Mouse (Mus musculus) heart, postnatal 10 days (tissue): Measurements from ENCODE around the gene Odf2l. TPM values are rescaled to one million over a fixed set of nuclear protein-coding genes. Genes with fewer than 3 reads are reported as not detected.
A peak's percentile ranks its signal among the peaks of the same experiment; 100 is the strongest.

Experiments
- DNase-seq, 2 experiments: peaks; one replicate each; pipeline ENCODE4 v3.0.0; 2021
- intact Hi-C: fragments of 180-260 bp; cut with DNase I; formaldehyde crosslinking; loops from one replicate; pipeline ENCODE4 v1.15.1; 2025
- total RNA-seq, 2 experiments: library from RNA; stranded (reverse); gene quantifications; 2 replicates each; pipeline ENCODE4 v1.2.3; 2021

Gene Odf2l
- total RNA-seq, 2 experiments from 2014 or later = 15.2 to 16.7 TPM

DNA sequence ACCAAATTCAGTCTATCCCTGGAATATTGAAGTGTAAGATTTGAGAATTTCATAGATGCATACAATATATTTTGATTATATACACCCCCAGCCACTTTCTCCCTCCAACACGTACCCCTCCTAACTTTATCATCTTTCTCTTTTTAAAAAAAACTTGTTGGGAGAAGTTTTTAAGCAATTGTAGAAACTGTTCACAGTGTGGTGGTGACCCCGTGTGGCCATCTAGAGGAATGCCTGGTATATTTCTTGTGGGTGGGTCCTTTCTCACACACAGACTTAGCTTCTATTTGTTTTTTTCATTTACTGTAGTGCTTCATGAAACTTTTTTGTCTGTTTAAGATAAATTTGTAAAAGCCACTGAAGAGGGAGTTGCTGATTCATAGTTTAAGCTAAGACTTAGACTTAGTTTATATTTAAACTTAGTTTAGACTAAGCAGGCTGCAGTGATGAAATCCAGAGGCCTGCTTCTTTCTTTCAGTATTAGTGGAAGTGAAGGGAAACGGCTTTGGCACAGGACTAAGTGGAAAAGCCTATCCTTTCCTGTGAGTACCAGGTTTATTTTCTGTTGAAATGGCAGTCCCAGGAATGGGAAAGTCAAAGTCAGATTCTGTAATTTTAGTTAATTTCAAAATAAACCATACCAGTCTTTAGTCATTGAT, 13.0 kb downstream of the Odf2l start:
- DNase-seq = peak; percentile 43 to 76
- intact Hi-C loops = loop anchor here (5.0 to 10.0 kb wide), 2 partner anchors 104 to 307 kb away; no protein-coding TSS in a partner anchor

DNA sequence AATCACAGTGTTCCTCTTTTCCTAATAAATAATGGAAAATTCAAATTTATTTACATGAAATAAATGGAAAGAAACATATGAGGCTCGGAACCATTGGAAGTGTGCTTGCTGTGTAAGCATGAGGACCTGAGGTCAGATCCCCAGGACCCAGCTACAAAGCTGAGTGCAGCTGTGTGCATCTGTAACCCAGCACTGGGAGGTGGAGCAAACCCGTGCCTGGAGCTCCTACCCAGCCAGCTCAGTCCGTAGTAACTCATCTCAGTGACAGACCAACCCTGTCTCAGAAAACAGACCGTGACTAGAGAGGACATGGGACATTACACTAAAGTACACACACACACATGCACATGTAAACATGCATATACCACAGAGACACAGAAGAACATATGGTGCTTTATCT, 21.8 kb downstream of the Odf2l start:
- intact Hi-C loops = no loop called here
- DNase-seq = no peak

DNA sequence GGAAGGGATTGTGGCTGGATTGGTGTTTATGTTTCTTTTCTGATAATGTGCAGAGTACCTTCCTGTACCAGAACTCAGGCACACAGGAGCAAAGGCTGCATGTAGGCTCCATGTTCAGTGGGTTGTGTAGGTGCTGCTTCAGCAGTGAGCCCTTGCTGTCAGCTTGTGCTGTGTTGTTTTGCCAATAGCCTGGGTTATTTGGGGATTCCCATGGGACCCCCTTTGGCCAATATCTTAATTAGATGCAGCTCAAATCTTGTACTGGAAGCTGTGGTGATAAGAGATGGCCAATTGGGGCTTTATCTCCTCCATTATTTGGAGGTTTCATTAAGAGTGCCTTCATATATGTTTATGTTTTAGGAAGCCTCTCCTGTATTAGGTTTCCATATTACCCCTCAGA, 24.5 kb downstream of the Odf2l start:
- intact Hi-C loops = no loop called here
- no peak for DNase-seq

DNA sequence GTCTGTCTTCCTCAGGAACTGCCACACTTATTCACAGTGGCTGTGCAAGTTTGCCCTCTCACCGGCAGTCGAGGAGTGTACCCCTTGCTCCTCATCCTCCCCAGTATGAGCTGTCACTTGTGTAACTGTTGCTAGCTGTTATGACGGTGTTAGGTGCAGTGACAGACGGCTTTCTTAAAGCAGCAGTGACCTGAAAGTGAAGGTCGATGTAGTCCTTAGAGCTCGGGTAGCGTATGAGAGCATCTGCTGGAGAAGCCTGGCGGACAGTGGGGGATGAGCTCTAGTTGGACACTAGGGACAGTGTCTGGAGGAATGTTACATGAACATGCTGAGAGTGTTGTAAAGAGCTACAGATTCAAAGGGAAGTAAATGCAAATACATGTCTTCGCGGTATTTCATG, 25.5 kb downstream of the Odf2l start:
- DNase-seq = no peak
- intact Hi-C loops = no loop called here

DNA sequence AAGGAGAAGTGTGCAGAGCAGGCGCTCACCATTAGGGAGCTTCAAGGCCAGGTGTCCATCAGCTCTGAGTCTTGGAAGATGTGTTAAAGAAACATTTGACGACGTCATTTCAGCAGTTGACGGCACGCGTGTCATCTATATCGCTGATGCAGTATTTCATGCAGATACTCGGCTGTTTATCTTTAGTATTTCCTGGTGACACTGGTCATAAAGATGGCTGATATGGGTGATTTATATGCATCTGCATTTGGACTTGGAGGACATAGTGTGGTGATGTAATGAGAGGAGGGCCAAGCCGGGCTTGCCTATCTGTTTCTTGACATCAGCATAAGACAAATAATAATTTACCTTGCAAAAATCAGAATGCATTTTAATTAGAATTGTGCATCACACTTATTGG, 28.5 kb downstream of the Odf2l start:
- intact Hi-C loops = loop anchor here (2.0 kb wide), 1 partner anchor 296 kb away; no protein-coding TSS in a partner anchor
- DNase-seq = no peak

DNA sequence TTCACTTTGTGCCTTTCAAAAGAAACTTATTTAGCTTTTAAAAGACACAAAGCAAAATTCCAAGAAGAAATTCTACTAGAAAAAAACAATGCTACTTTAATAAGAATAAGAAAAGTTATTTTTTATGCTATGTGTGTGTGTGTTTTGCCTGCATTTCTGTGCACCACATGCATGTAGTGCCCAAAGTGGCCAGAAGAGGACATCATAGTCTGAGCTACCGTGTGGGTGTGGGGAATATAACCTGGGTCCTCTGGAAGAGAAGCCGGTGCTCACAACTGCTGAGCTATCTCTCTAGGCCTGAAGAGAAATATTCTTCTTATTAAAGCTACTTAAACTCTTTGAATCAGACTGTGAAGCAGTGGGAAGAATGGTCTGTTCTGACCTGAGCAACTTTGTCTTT, 29.1 kb downstream of the Odf2l start:
- peak in 1 of 2 experiments; percentile 22 for DNase-seq
- intact Hi-C loops = loop anchor here (2.0 kb wide), 1 partner anchor 295 kb away; no protein-coding TSS in a partner anchor

DNA sequence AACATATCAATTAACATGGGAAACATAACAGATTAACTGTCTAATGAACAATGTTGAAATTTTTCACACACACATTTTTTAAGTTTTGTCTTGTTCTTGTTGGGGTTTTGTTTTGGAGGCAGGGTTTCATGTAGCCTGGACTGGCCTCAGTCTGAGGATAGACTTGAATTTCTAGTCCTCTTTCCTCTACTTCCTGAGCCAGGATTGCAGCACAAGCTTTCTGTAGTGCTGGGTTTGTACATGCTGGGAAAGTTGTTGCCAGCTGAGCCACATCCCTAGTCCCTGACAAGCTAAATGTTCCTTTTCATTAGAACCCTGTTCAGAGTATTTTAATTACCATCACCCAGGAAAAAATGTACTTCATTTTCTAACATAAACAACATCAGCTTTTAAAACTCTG, 29.6 kb downstream of the Odf2l start:
- no peak for DNase-seq
- intact Hi-C loops = loop anchor here (2.0 kb wide), 1 partner anchor 295 kb away; no protein-coding TSS in a partner anchor

DNA sequence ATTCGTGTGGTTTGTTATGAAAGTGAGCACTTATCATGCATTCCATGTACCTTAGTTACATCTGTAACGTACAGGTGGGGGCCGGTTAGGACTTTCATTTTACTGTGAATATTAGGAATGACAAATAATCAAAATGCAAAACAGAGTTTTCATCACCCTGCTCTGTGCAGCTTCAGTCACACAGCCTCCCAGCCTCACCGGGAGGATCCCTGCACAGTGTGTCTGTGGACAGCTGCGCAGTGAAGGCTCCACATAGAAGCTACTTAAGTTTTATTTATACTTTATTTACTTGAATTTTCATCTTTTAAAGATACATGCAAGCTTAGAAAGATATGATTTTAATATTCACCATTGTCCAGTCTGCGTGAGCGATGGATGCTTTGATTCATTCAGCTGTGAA, 32.7 kb downstream of the Odf2l start:
- DNase-seq = no peak
- intact Hi-C loops = no loop called here

DNA sequence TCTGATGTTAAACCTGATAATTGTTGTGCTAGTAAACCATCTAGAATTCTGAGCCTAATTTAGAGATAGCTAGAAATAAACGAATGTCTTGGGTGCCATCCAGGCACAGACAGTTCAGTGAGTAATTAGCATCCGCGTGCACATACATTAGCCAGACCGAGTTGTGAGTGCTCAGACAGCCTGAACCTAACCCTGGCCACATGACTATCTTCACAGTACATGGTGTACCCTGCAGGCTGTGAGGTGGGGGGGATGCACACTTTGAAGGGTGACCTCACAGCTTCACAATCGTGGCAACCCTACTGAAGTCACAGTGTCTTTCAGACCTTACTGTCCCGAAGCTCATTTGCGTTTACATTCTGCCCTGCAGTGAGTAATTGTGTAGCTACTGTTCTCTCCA, 33.5 kb downstream of the Odf2l start:
- no peak for DNase-seq
- intact Hi-C loops = no loop called here

DNA sequence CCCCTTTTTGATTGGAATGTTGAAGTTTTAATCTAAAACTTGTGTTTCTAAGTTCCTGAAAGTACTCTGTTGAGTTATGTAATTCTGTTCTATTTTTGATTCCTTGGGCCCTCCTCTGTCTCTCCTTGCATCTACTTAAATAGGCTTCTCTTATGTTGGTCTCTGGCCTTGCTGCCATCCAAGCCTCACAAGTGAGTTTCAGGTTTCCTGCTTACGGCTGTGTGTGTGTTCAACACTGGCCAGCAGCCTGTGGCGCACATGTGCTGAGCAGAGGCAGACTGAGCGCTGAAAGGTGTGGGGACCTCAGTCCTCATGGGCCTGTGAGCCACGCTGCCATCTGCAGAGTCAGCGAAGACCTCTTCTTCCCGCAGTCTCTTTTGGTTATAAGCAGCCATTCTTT, 38.5 kb downstream of the Odf2l start:
- intact Hi-C loops = no loop called here
- no peak for DNase-seq

DNA sequence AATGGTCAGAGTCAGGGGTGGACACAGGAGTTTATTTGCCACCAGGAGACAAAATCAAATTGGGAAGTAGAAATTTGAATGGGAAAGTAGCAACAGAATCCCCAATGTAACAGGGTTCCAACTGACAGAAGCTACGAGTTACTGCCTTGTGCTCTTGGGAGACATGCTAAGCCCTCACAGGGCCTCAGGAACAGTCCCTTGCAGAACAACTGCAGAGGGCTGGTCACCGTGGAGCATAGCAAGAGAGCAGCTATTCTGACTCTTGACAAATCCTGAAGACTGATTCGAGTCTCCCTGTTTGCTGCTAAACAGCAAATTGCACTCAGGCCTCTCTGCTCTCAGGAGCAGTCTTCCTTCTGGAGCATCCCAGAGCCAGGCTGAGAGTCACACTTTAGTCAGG, 40.1 kb downstream of the Odf2l start:
- intact Hi-C loops = no loop called here
- no peak for DNase-seq

DNA sequence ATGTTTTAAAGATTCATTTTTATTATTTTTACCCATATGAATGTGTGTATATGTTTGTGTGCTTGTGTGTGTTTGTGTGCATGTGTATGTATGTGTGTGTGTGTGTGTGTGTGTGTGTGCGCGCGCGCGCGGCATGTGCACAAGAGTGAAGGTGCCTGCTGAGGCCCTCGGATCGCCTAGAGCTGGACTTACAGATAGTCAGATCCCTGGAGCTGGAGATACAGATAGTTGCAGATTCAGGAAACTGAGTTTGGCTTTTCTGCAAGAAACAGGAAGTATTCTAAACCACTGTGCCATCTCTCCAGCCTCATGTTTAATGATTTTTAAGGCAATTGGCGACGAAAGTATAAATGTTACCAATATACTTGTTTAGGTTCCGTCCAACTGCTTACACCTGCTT, 48.4 kb downstream of the Odf2l start:
- intact Hi-C loops = no loop called here
- no peak for DNase-seq

DNA sequence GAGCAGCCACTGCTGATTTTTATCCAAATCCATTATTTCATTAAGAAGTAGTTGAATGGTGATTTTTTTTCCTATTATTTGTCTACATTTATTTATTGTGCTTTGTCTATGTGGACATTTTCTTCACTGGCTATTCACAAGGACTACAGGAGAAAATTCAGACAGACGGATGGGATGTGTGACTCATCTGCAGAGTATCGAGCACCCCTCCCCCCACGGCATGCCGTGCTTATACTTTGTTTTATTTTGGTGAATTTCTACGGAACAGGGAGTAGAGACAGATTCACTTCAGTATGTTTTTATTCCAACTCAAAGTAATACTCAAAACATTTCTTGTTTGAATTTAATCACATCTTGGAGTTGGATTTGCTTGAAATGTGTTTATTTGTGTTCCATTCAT, 49.4 kb downstream of the Odf2l start:
- intact Hi-C loops = no loop called here

DNA sequence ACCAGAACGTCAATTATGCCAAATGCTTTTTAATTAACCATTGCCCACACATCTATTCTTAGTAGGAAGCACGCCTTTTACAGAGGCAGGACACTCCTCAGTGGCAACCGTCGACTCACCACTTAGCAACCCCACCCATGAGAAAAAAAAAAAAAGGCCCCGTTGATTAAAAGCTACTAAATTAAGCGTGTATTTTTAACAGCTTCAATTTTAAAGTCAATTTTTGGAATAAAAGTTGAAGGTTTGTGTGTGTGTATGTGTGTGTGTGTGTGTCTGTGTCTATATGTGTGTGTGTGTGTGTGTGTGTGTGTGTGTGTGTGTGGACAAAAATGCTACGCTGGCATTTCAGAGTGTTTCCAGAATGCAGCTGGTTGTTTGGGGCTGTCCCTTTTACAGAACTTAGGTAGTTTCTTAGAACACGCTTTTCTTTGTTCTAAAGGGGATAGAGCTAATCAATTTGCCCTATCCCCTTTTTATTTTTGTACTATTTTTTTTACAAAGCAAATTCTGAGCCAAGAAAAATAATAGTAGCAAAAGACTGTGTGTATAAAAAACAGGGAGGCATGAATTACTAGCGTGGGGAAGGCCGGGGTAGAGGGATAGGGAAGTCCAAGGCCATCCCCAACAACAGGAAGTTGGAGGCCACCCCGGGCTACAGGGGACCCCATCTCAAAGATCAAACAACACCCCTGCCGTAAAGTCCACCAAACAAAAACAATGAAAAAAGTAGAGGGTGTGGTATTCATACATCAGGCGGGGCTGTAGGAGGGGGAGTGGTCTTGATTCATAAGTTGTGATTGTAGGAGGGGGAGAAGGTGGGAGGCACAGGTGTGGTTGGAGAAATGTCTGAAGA, 50.7 kb downstream of the Odf2l start:
- intact Hi-C loops = no loop called here
- no peak for DNase-seq

More for the DNA sequence above, 49.4 kb downstream of the Odf2l start:
- DNase-seq = no peak

DNA sequence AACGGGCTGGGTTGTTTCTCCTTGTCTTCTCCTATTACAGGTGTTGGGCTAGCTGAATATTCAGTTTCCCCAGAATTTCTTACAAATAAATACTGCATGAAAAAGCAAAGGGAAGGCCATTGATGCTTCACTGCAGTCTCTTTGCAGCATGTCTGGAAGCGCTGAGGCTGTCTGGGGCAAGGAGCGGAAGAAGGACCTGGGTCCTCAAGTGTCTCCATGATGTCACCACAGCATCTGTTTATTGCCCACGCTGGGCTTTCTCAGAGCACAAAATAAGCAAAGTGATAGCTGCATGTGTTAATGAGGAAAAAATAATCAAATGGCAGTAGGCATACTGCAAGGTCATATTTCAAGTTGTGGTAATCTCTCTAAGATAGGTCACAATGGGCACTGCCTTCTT, 51.6 kb downstream of the Odf2l start:
- no peak for DNase-seq
- intact Hi-C loops = no loop called here

DNA sequence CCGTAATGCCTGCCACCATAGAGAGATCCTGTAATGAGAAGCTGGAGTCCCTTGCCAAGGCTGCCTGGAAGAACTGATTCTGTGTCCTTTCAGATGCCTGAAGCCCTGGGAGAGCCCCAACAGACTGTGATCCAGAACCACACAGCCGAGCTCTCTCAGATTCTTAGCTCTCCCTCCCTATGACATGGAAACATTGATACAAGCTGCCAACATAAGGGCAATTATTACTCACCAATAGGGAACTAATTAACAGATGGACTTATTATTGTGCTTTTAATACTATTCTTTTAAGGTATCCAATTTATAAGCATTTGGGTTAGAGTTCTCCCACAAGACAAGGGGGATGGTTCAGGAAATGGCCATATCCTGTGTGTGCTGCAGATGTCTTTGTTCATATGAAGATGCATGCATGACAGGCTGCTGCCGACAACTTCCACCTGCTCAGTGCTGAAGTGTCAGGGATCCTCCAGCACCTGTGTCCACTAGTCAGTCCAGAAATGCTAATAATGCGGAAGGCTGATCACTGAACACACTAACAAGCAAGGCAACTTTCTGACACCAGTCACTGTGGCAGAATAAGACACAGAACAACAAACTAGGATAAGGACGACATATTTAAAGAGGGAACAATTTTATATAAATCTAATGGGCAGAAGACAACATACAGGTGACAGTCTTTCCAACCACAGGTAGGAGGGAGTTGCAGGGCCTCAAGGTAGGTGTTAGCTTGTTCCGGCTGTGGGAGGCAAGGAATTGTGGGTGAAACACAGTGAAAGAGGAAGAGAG, 52.4 kb downstream of the Odf2l start:
- intact Hi-C loops = no loop called here
- no peak for DNase-seq

DNA sequence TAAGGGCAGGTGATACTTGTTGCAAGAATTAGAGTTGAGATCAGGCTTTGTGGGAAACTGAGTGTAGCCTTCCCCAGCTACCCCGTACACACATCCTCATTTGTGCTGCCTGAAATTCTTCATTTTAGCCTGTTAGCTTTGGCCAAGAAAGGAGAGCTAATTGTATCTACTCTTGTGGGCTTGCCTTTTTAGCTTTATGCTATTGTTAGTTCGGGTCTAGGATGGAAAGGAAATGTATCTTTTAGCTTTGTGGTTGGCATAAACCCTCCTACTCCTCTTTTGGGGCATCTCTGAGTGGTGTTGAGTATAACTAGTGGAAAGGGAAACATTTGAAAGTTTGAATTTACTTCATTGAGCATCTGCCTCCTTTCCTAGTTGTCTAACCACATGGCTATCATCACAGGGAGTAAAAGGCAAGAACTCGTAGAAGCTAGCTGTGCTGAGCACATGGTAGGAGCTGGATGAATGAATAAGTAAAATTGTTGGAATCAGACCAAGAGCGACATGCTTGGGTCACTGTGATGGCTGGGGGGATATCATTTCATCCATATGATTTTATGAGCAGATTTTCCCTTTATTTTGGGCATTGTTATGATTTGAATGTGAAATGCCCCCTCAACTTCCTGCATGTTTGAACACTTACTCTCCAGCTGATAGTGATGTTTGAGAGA, 53.1 kb downstream of the Odf2l start:
- no peak for DNase-seq
- intact Hi-C loops = no loop called here

DNA sequence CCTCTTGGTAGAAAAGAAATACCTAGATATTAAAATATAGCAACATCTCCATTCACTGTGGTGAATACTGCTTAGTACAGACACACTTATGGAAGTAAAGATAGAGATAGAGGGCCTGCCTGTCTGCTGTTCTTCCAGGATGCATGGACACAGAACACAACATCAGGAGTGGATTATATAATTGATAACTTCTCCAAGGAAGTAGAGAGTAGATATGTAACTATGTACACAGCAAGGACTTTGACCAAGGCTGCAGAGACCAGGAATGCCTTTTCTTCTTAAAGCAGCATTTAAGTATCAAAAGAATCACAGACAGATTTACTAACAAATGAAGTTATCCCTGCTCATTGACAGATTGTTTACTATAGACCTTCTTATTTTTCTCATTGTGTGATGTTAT, 66.3 kb downstream of the Odf2l start:
- intact Hi-C loops = no loop called here
- DNase-seq = no peak

DNA sequence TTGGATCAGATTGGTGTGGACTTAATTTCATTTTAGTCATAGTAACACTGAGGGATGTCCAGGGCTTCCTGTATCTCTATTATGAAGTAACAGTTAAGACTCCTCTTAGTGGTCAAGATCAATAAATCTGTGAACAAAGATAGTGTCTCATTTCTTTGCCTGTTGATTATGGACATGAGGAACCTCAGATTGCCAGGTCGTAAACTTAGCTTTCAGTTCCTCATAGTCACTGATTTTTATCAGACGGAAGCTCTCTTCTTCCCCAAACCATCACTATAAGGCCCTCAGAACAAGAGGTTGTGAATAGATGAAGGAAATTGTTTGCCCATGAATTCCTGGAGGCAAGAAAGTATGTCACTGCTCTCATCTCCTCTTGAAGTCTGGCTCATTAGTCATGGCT, 73.6 kb downstream of the Odf2l start:
- intact Hi-C loops = no loop called here
- no peak for DNase-seq

DNA sequence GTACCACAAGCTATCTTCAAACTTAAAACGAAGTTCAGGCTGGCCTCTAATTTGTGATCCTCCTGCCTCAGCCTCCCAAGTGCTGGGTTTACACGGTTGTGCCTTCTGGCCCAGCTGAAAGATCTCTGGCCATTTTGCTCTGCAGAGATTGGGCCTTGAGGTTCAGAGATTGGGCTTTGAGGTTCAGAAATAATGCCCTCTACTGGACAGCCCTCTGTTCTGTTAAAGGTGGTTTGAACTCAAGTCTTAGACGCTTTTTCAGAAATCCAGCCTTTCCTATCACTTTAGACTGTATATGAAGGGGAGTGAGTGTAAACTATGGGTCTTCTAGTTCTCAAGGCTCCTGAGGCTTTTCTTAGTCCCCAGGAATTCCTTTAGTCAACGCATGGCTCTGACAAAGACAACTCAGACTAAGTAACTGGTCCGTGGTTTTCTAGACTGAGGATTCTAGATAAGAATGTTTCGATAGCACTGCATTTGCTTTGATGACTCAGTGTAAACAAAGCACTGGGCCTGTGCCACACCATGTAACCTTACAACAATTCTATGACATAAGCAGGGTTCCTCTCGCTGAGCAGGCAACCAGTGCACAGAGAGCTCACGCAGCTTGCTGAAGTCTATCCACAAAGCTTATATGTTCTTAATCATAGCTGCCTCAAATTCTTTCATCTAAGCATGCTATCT, 77.0 kb downstream of the Odf2l start:
- no peak for DNase-seq
- intact Hi-C loops = no loop called here
